Mouse (Mus musculus) neutrophil, adult 59 days (primary cell): ENCODE results near the gene Olfr1448. TPM values are rescaled to one million over a fixed set of nuclear protein-coding genes. Genes with fewer than 3 reads are reported as not detected.

Experiments
- total RNA-seq, 2 experiments: library from RNA; stranded (reverse); gene quantifications; 1 replicate in 1 of 2; 2 replicates in 1 of 2; pipeline ENCODE4 v1.2.4; 2023

Olfr1448 gene
- not detected for total RNA-seq

DNA sequence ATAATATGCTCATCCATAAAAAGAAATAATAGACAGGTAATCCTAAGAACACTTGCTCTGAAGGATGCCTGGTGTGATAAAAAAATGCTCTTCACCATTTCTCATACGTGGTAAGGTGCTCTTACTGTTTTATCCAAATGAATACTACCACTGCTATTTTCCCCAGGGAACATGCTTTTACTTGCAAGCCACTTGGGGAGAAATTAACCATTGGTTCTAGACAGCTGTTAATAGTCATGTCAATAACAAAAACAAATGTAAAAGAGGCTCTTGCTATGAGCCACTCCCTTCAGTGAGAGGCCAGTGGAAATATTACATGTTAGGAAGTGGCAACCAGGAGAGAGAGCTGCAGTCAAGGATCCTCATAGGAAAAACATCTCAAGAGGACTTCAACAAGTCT, at the start of gene Olfr1448:
TSS of gene Olfr1448 (minus strand) at position 101 of the 400 bp plus-strand sequence.

GRCm38 (mm10) chr19:12949958-12950357, 25.7 kb upstream of the Olfr1448 start, which contains the start of gene Olfr1450:
TSS of gene Olfr1450 (plus strand) at chr19:12950258.

DNA sequence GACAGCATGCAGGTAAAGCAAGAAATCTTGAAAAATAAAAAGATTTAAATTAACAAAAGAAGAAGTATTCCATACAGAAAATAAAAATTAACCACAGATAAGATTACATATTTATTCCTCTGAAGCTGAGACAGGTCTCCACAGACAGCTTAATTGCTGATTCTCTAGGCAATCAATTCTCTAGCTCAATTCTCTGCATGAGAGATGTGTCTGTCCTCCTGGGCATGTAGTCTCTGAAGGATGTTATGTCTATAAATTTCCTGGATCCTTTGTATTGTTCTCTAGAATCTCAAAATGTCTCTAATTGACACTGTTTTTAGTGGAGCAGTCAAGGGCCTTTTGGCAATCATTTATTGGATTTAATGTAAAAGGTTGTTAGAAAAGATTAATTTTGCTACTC, 6.3 kb upstream of the Olfr1448 start, which contains the start of gene Olfr1449:
TSS of gene Olfr1449 (plus strand) at position 301 of the 400 bp plus-strand sequence.

GRCm38 (mm10) chr19:12903643-12904042, 20.6 kb downstream of the Olfr1448 start, which contains the start of gene Olfr1447:
TSS of gene Olfr1447 (minus strand) at chr19:12903743.

GRCm38 (mm10) chr19:12893424-12893823, 30.8 kb downstream of the Olfr1448 start, which contains the start of gene Olfr1446:
TSS of gene Olfr1446 (minus strand) at chr19:12893524.

GRCm38 (mm10) chr19:12883555-12883954, 40.7 kb downstream of the Olfr1448 start, which contains the start of gene Olfr1445:
TSS of gene Olfr1445 (plus strand) at chr19:12883855.

Other genes with a start within 250 kb of the Olfr1448 start
- gene Olfr1443, start 246.3 kb downstream of the Olfr1448 start, total RNA-seq, result not detected
- not detected for gene Keg1, start 228.6 kb downstream of the Olfr1448 start, total RNA-seq
- gene Cntf, start 158.8 kb downstream of the Olfr1448 start, total RNA-seq, result 1 to 10 TPM; 1.6 to 1.9 TPM
- 10 to 100 TPM; 42.7 to 52.7 TPM for gene Zfp91, start 128.3 kb downstream of the Olfr1448 start, total RNA-seq
- 10 to 100 TPM in 1 of 2 experiments, 1 to 10 TPM in 1; 6.8 to 10.3 TPM for gene Lpxn, start 128.2 kb downstream of the Olfr1448 start, total RNA-seq
- not detected for gene Gm5244, start 77.7 kb downstream of the Olfr1448 start, total RNA-seq
- not detected for gene Olfr1444, start 67.1 kb downstream of the Olfr1448 start, total RNA-seq
- gene Olfr1445, start 40.6 kb downstream of the Olfr1448 start, total RNA-seq, result not detected
- gene Olfr1446, start 30.9 kb downstream of the Olfr1448 start, total RNA-seq, result not detected
- not detected for gene Olfr1447, start 20.7 kb downstream of the Olfr1448 start, total RNA-seq
- gene Olfr1449, start 6.4 kb upstream of the Olfr1448 start, total RNA-seq, result not detected
- gene Olfr1450, start 25.8 kb upstream of the Olfr1448 start, total RNA-seq, result not detected
- not detected for gene Olfr1451, start 70.6 kb upstream of the Olfr1448 start, total RNA-seq
- gene Olfr1453, start 103.9 kb upstream of the Olfr1448 start, total RNA-seq, result not detected
- gene Olfr1454, start 136.2 kb upstream of the Olfr1448 start, total RNA-seq, result not detected
- gene Olfr1457, start 173.5 kb upstream of the Olfr1448 start, total RNA-seq, result not detected
- not detected for gene Olfr1458, start 182.4 kb upstream of the Olfr1448 start, total RNA-seq
- under 1 TPM; 0.13 to 0.16 TPM for gene Olfr1459, start 225.1 kb upstream of the Olfr1448 start, total RNA-seq
- gene Olfr1461, start 238.6 kb upstream of the Olfr1448 start, total RNA-seq, result not detected